Mouse (Mus musculus): ENCODE data around the gene Kif14. TPM values are rescaled to one million over a fixed set of nuclear protein-coding genes. Genes with fewer than 3 reads are reported as not detected.

The Kif14 gene
- polyA plus RNA-seq, 1 experiment from 2014 or later = 4.1 TPM

DNA sequence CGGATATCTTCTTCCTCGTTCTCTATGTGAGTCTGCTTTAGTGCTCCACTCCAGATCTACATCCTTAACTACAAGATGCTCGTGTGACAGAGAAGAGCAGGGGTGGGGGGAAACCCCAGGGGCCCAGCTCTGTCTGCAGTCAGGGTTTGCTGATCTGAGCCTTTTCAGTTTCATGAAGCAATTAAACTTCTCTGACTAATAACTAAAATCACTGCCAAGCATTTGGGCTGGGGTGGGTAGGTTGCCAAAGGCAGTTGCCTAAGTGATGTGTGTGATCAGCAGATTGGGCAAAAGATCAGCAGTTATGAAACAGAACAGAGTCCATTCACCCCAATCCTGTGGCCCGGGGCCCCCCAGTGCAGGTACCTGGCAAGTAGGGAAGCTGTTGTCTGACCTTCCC lies 72.1 kb downstream of the Kif14 start:
- H3K9me3 ChIP-seq (replicated peaks; ENCODE audit: control insufficient read depth, low read length) = peaks cover 4% of the 10 kb centered on the region; the same call in 1 of the 2 replicates
- no peaks in the 10 kb centered on the region for H3K36me3 ChIP-seq (ENCODE audit: control insufficient read depth, insufficient read depth)
- no peak overlapping the region for H3K4me3 ChIP-seq (ENCODE audit: low read length)
- peaks cover 9% of the 10 kb centered on the region for H3K4me1 ChIP-seq (ENCODE audit: control insufficient read depth, insufficient read depth, low read length)
- 84% methylated on average over 4 of the region's 4 CpGs for WGBS
- H3K27me3 ChIP-seq (ENCODE audit: control insufficient read depth, insufficient read depth, low read length) = no peaks in the 10 kb centered on the region
- H3K27ac ChIP-seq (ENCODE audit: low read length) = no peak overlapping the region
- H3K4me2 ChIP-seq (ENCODE audit: low read depth, low read length) = no peak overlapping the region
- H3K9ac ChIP-seq (ENCODE audit: low read length) = no peak overlapping the region
- no peak for ATAC-seq (replicated peaks; ENCODE audit: extremely low read depth, insufficient read depth, low FRiP score)

DNA sequence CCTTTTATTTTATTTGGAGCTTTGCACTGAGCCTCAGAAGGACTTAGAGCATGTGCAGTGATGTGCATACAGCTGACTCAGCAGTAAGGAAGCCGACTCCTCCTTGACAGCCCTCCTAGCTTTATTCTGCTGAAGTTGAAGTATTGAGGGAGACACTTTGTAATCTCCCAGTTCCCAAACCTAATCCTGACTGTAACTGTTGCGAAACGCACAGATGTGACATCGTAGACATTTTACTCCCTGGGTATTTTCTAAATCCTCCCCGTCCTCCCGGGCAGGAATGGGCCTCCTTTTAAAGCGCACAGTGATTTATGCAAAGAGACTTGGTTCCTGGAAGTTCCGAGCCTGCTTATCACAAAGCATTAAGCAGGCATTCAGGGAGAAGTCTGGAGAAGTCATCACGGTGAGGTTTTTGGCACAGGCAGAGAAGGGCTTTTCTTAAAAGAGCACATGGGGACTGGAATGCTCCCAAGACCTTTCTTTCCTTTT lies 74.3 kb downstream of the Kif14 start:
- peak; percentile 18; the same call in 1 of the 2 replicates for ATAC-seq (replicated peaks; ENCODE audit: extremely low read depth, insufficient read depth, low FRiP score)

DNA sequence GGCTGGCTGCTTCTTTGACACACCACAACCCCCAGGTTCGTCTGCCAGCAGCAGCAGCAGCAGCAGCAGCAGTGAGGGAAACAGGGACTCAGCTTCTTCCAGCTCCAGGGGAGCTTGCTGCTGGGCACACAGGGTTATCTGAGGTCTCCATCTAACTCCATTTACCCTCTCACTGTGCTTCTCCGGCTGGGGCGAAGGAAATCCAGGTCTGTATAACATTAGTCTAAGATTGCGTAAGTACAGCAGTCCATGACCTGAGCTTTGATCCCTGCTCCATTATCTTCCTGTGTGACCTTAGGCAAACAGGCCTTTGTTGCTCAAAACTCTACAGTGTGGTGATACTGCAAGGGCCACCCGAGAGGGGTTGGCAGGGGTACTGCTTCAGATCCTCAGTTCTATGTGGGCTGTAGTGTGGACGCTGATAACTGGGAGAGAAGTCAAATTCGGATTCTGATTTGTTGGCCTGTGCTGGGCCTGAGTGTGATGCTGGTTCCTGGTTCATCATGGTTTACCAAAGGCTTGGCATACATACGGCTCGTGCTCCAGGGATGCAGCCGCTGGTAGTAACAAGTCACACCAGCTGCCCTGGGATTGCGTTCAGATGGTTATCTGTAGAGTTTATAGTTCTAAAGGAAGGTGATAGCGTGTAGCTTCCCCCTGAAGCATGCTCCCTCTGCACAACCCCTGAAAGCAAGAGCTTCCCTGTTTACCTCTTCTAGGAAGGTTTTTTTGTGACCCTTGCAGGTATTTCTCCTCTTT lies 75.7 kb downstream of the Kif14 start:
- Histone ChIP-seq H3K36me3 (ENCODE audit: control insufficient read depth, insufficient read depth) (no peaks in the 10 kb centered on the region), H3K27ac (ENCODE audit: low read length) (no peak overlapping the region), H3K4me3 (ENCODE audit: low read length) (no peak overlapping the region), H3K27me3 (ENCODE audit: control insufficient read depth, insufficient read depth, low read length) (no peaks in the 10 kb centered on the region), H3K9me3 (replicated peaks; ENCODE audit: control insufficient read depth, low read length) (peaks cover 4% of the 10 kb centered on the region; the same call in 1 of the 2 replicates), H3K4me2 (ENCODE audit: low read depth, low read length) (no peak overlapping the region), H3K9ac (ENCODE audit: low read length) (no peak overlapping the region), H3K4me1 (ENCODE audit: control insufficient read depth, insufficient read depth, low read length) (peaks cover 9% of the 10 kb centered on the region)
- no peak for ATAC-seq (replicated peaks; ENCODE audit: extremely low read depth, insufficient read depth, low FRiP score)
- 63% methylated on average over 12 of the region's 12 CpGs for WGBS

More for the DNA sequence above, 74.3 kb downstream of the Kif14 start:
- Histone ChIP-seq H3K27ac (ENCODE audit: low read length) (no peak overlapping the region), H3K36me3 (ENCODE audit: control insufficient read depth, insufficient read depth) (no peaks in the 10 kb centered on the region), H3K4me3 (ENCODE audit: low read length) (no peak overlapping the region), H3K9me3 (replicated peaks; ENCODE audit: control insufficient read depth, low read length) (peaks cover 4% of the 10 kb centered on the region; the same call in 1 of the 2 replicates), H3K4me1 (ENCODE audit: control insufficient read depth, insufficient read depth, low read length) (peaks cover 9% of the 10 kb centered on the region), H3K9ac (ENCODE audit: low read length) (peak overlapping the region; percentile 8; the same call in 1 of the 2 replicates), H3K27me3 (ENCODE audit: control insufficient read depth, insufficient read depth, low read length) (no peaks in the 10 kb centered on the region), H3K4me2 (ENCODE audit: low read depth, low read length) (peak overlapping the region; percentile 38)
- 27% methylated on average over 9 of the region's 9 CpGs for WGBS

DNA sequence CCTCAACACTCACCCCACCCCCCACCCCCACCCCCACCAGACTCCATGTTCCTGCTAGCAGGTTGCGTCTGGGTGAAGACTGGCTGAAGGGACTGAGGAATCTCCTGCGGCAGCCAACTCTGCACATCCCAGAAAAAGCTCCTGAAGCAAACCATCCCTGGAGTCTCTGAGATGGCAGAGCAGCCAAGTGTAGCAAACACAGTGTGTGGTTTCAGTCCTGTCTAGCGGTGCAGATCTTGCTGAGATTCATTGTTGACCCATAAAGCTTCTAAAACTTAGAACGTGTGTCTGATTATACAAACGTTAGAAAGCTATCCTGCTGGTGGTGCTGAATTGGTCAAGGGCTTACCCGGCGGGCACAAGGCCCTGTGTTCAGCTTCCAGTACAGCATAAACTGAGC lies 77.8 kb downstream of the Kif14 start:
- Histone ChIP-seq H3K4me2 (ENCODE audit: low read depth, low read length) (no peak overlapping the region), H3K9ac (ENCODE audit: low read length) (no peak overlapping the region), H3K36me3 (ENCODE audit: control insufficient read depth, insufficient read depth) (no peaks in the 10 kb centered on the region), H3K4me3 (ENCODE audit: low read length) (no peak overlapping the region), H3K9me3 (replicated peaks; ENCODE audit: control insufficient read depth, low read length) (no peaks in the 10 kb centered on the region), H3K4me1 (ENCODE audit: control insufficient read depth, insufficient read depth, low read length) (peaks cover 9% of the 10 kb centered on the region), H3K27me3 (ENCODE audit: control insufficient read depth, insufficient read depth, low read length) (no peaks in the 10 kb centered on the region), H3K27ac (ENCODE audit: low read length) (no peak overlapping the region)
- WGBS = 51% methylated on average over 7 of the region's 7 CpGs
- no peak for ATAC-seq (replicated peaks; ENCODE audit: extremely low read depth, insufficient read depth, low FRiP score)

DNA sequence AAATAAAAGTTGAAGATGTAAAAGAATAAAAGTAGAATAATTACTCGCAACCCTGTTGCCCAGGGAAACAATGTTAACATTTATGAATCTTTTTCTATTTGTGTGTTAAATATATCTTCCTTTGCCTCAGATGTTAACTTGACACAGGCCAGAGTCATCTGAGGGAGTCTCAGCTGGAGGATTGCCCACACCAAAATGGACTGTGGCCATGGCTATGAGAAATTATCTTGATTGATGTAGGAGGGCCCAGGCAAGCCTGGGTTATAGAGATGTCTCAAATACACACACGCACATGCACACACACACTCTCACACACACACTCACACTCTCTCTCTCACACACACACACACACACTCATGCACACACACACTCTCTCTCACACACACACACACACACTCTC lies 80.9 kb downstream of the Kif14 start:
- Histone ChIP-seq H3K27ac (ENCODE audit: low read length) (no peak overlapping the region), H3K9ac (ENCODE audit: low read length) (no peak overlapping the region), H3K4me1 (ENCODE audit: control insufficient read depth, insufficient read depth, low read length) (no peaks in the 10 kb centered on the region), H3K9me3 (replicated peaks; ENCODE audit: control insufficient read depth, low read length) (no peaks in the 10 kb centered on the region), H3K4me2 (ENCODE audit: low read depth, low read length) (no peak overlapping the region), H3K4me3 (ENCODE audit: low read length) (no peak overlapping the region), H3K27me3 (ENCODE audit: control insufficient read depth, insufficient read depth, low read length) (no peaks in the 10 kb centered on the region), H3K36me3 (ENCODE audit: control insufficient read depth, insufficient read depth) (no peaks in the 10 kb centered on the region)
- WGBS = 81% methylated on average over 2 of the region's 2 CpGs
- no peak for ATAC-seq (replicated peaks; ENCODE audit: extremely low read depth, insufficient read depth, low FRiP score)

DNA sequence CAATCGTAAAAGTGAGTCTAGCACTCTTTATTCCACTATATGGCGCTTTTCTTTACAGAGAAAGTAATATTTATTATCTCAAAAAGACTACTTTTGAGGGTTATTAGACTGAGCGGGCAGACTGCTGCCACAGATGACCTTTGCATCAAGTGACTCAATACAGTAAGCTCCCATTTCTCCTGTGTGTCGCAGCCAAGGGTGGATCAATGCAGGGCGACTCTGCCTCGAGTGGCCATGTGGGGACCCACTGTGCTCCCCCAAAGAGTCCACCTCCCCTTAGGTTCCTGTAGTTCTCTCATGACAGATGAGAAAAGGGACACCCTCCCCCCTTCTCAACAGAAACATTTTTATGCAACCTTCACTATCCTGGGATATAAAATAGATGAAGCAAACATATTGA lies 84.1 kb downstream of the Kif14 start:
- H3K9me3 ChIP-seq (replicated peaks; ENCODE audit: control insufficient read depth, low read length) = no peaks in the 10 kb centered on the region
- 96% methylated on average over 6 of the region's 6 CpGs for WGBS
- no peaks in the 10 kb centered on the region for H3K4me1 ChIP-seq (ENCODE audit: control insufficient read depth, insufficient read depth, low read length)
- H3K27me3 ChIP-seq (ENCODE audit: control insufficient read depth, insufficient read depth, low read length) = no peaks in the 10 kb centered on the region
- H3K27ac ChIP-seq (ENCODE audit: low read length) = no peak overlapping the region
- H3K36me3 ChIP-seq (ENCODE audit: control insufficient read depth, insufficient read depth) = no peaks in the 10 kb centered on the region
- no peak overlapping the region for H3K9ac ChIP-seq (ENCODE audit: low read length)
- no peak overlapping the region for H3K4me2 ChIP-seq (ENCODE audit: low read depth, low read length)
- ATAC-seq (replicated peaks; ENCODE audit: extremely low read depth, insufficient read depth, low FRiP score) = no peak
- H3K4me3 ChIP-seq (ENCODE audit: low read length) = no peak overlapping the region

DNA sequence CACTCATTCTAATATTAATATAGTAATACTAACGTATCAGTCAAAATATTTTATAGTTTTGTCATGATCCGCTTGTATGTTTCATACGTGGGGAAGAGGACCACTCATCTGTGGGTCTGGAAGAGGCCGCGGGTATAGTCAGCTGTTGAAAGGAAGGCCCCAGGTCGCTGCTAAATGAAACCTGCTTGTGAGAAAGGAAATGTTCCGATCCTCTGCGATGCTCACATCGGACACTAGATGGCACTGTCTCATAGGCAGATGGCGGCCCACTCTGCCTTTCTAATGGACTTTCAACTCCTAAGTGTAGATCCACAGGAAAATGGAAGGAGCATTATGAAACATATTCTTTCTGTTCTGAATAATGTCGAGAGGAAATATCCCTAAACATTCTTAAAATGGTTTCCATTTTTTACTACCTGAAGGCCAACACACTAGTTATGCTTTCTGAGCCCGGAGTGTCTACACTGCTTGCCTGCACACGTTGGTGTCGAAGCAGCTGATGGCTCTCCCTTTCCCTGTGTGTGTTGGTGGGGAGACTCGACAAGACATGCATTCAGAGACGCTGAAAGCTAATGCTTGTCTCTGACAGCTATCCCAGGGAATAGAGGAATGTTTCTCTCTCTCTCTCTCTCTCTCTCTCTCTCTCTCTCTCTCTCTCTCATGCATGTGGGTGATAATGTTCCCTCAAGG lies 84.9 kb downstream of the Kif14 start:
- peak; percentile 23; the same call in 1 of the 2 replicates for ATAC-seq (replicated peaks; ENCODE audit: extremely low read depth, insufficient read depth, low FRiP score)
- Histone ChIP-seq H3K4me2 (ENCODE audit: low read depth, low read length) (no peak overlapping the region), H3K9me3 (replicated peaks; ENCODE audit: control insufficient read depth, low read length) (no peaks in the 10 kb centered on the region), H3K36me3 (ENCODE audit: control insufficient read depth, insufficient read depth) (no peaks in the 10 kb centered on the region), H3K4me3 (ENCODE audit: low read length) (no peak overlapping the region), H3K4me1 (ENCODE audit: control insufficient read depth, insufficient read depth, low read length) (no peaks in the 10 kb centered on the region), H3K9ac (ENCODE audit: low read length) (no peak overlapping the region), H3K27me3 (ENCODE audit: control insufficient read depth, insufficient read depth, low read length) (no peaks in the 10 kb centered on the region), H3K27ac (ENCODE audit: low read length) (no peak overlapping the region)
- 26% methylated on average over 16 of the region's 16 CpGs for WGBS

DNA sequence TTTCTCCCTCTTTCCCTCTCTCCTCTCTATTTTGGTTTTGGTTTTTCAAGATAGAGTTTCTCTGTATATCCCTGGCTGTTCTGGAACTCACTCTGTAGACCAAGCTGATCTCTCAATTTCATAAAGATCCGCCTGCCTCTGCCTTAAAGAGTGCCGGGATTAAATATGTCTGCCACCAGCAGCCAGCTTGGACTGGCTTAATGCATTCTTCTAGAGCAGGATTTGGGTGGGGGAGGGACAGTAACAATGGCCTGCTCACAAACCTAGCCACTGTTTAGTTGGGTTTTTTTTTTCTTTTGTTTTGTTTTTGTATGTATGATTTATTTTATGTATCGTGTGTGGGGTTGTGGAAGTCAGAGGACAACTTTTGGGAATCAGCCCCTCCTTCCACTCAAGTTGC lies 88.5 kb downstream of the Kif14 start:
- Histone ChIP-seq H3K4me1 (ENCODE audit: control insufficient read depth, insufficient read depth, low read length) (no peaks in the 10 kb centered on the region), H3K9ac (ENCODE audit: low read length) (no peak overlapping the region), H3K4me3 (ENCODE audit: low read length) (no peak overlapping the region), H3K4me2 (ENCODE audit: low read depth, low read length) (no peak overlapping the region), H3K27me3 (ENCODE audit: control insufficient read depth, insufficient read depth, low read length) (no peaks in the 10 kb centered on the region), H3K36me3 (ENCODE audit: control insufficient read depth, insufficient read depth) (no peaks in the 10 kb centered on the region), H3K9me3 (replicated peaks; ENCODE audit: control insufficient read depth, low read length) (no peaks in the 10 kb centered on the region), H3K27ac (ENCODE audit: low read length) (no peak overlapping the region)
- no peak for ATAC-seq (replicated peaks; ENCODE audit: extremely low read depth, insufficient read depth, low FRiP score)
- WGBS = 85% methylated on average over 3 of the region's 3 CpGs

DNA sequence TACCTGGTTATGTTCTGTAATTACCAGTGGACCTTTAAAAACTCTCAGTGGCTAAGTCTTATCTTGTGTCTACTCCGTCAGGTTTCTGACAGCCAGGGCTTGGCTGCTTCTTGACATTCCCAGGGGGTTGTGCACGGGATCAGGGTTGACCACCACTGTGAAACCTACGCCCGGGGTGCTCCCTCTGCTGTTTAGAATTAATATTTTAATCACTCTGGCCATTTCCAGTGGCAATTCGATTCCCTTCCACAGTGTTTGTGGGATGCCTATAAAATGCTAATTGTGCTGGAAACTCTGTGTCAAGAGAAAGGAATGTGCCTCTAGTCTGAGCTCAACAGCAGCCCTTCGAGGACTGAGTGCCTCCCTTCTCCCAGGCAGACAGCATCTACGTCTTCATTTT lies 89.7 kb downstream of the Kif14 start:
- Histone ChIP-seq H3K4me3 (ENCODE audit: low read length) (no peak overlapping the region), H3K4me2 (ENCODE audit: low read depth, low read length) (peak overlapping the region; percentile 0; the same call in 1 of the 2 replicates), H3K36me3 (ENCODE audit: control insufficient read depth, insufficient read depth) (no peaks in the 10 kb centered on the region), H3K9me3 (replicated peaks; ENCODE audit: control insufficient read depth, low read length) (no peaks in the 10 kb centered on the region), H3K4me1 (ENCODE audit: control insufficient read depth, insufficient read depth, low read length) (no peaks in the 10 kb centered on the region), H3K27me3 (ENCODE audit: control insufficient read depth, insufficient read depth, low read length) (no peaks in the 10 kb centered on the region), H3K27ac (ENCODE audit: low read length) (no peak overlapping the region), H3K9ac (ENCODE audit: low read length) (no peak overlapping the region)
- WGBS = 20% methylated on average over 7 of the region's 7 CpGs
- no peak for ATAC-seq (replicated peaks; ENCODE audit: extremely low read depth, insufficient read depth, low FRiP score)
